Mouse (Mus musculus) E14TG2a.4 (cell line): ENCODE measurements around the gene Ocln.

ENCODE experiments used
- CTCF ChIP-seq: conservative IDR thresholded peaks from 2 replicates; pipeline ENCODE4 v1.5.1; 2014; ENCODE audit warnings: low read length
- NANOG ChIP-seq: IDR thresholded peaks from 2 replicates; pipeline ENCODE4 v1.6.1; 2014; ENCODE audit warnings: borderline replicate concordance, low read length, mixed read lengths

GRCm38 (mm10) chr13:100512792-100513191 is 39.7 kb downstream of the Ocln start:
- no peak for TF ChIP-seq CTCF
- TF ChIP-seq NANOG = no peak
